Mouse (Mus musculus): ENCODE results near the gene Gclc.

Gene Gclc

GRCm38 (mm10) chr9:77753853-77754727, at the start of gene Gclc:
Gclc (plus strand) TSS chr9:77754535.
- DNase-seq (ENCODE audit: low spot score in 2 of 2) = peak; percentile 86 to 91

- no peak for DNase-seq (ENCODE audit: low spot score in 2 of 2)
Observed at GRCm38 (mm10) chr9:77706515-77706914, 47.8 kb upstream of the Gclc start.

- DNase-seq (ENCODE audit: low spot score in 2 of 2) = no peak
Observed at GRCm38 (mm10) chr9:77707433-77708139, 46.7 kb upstream of the Gclc start.

- peak in 1 of 2 experiments; percentile 8 for DNase-seq (ENCODE audit: low spot score in 2 of 2)
Observed at GRCm38 (mm10) chr9:77708950-77709349, 45.4 kb upstream of the Gclc start.

GRCm38 (mm10) chr9:77711021-77711569, 43.2 kb upstream of the Gclc start:
- DNase-seq (ENCODE audit: low spot score in 2 of 2) = no peak

GRCm38 (mm10) chr9:77712816-77713215, 41.5 kb upstream of the Gclc start:
- no peak for DNase-seq (ENCODE audit: low spot score in 2 of 2)

GRCm38 (mm10) chr9:77713301-77713700, 41.0 kb upstream of the Gclc start:
- DNase-seq (ENCODE audit: low spot score in 2 of 2) = no peak

- DNase-seq (ENCODE audit: low spot score in 2 of 2) = no peak
Observed at GRCm38 (mm10) chr9:77715262-77715661, 39.1 kb upstream of the Gclc start.

- DNase-seq (ENCODE audit: low spot score in 2 of 2) = no peak
Observed at GRCm38 (mm10) chr9:77716009-77716408, 38.3 kb upstream of the Gclc start.

- no peak for DNase-seq (ENCODE audit: low spot score in 2 of 2)
Observed at GRCm38 (mm10) chr9:77717831-77718435, 36.4 kb upstream of the Gclc start.

- DNase-seq (ENCODE audit: low spot score in 2 of 2) = no peak
Observed at GRCm38 (mm10) chr9:77718816-77719411, 35.4 kb upstream of the Gclc start.

- no peak for DNase-seq (ENCODE audit: low spot score in 2 of 2)
Observed at GRCm38 (mm10) chr9:77719675-77720074, 34.7 kb upstream of the Gclc start.

GRCm38 (mm10) chr9:77722381-77722780, 32.0 kb upstream of the Gclc start:
- no peak for DNase-seq (ENCODE audit: low spot score in 2 of 2)

- no peak for DNase-seq (ENCODE audit: low spot score in 2 of 2)
Observed at GRCm38 (mm10) chr9:77724216-77724615, 30.1 kb upstream of the Gclc start.

- no peak for DNase-seq (ENCODE audit: low spot score in 2 of 2)
Observed at GRCm38 (mm10) chr9:77725448-77725847, 28.9 kb upstream of the Gclc start.

- DNase-seq (ENCODE audit: low spot score in 2 of 2) = no peak
Observed at GRCm38 (mm10) chr9:77726018-77726684, 28.2 kb upstream of the Gclc start.

GRCm38 (mm10) chr9:77727012-77727411, 27.3 kb upstream of the Gclc start:
- DNase-seq (ENCODE audit: low spot score in 2 of 2) = no peak

GRCm38 (mm10) chr9:77732067-77732466, 22.3 kb upstream of the Gclc start:
- no peak for DNase-seq (ENCODE audit: low spot score in 2 of 2)

GRCm38 (mm10) chr9:77737298-77738041, 16.9 kb upstream of the Gclc start:
- no peak for DNase-seq (ENCODE audit: low spot score in 2 of 2)

GRCm38 (mm10) chr9:77741452-77741851, 12.9 kb upstream of the Gclc start:
- DNase-seq (ENCODE audit: low spot score in 2 of 2) = no peak

GRCm38 (mm10) chr9:77744798-77745197, 9.5 kb upstream of the Gclc start:
- no peak for DNase-seq (ENCODE audit: low spot score in 2 of 2)

Data from heart, adult 9 months (tissue).